Mouse (Mus musculus): ENCODE measurements around the gene Olfr1393.
"Not testable (repeated sequence)": the region's sequence is repeated elsewhere in the genome, so short reads cannot be mapped to it uniquely, and the experiment has no call there.

The Olfr1393 gene

DNA sequence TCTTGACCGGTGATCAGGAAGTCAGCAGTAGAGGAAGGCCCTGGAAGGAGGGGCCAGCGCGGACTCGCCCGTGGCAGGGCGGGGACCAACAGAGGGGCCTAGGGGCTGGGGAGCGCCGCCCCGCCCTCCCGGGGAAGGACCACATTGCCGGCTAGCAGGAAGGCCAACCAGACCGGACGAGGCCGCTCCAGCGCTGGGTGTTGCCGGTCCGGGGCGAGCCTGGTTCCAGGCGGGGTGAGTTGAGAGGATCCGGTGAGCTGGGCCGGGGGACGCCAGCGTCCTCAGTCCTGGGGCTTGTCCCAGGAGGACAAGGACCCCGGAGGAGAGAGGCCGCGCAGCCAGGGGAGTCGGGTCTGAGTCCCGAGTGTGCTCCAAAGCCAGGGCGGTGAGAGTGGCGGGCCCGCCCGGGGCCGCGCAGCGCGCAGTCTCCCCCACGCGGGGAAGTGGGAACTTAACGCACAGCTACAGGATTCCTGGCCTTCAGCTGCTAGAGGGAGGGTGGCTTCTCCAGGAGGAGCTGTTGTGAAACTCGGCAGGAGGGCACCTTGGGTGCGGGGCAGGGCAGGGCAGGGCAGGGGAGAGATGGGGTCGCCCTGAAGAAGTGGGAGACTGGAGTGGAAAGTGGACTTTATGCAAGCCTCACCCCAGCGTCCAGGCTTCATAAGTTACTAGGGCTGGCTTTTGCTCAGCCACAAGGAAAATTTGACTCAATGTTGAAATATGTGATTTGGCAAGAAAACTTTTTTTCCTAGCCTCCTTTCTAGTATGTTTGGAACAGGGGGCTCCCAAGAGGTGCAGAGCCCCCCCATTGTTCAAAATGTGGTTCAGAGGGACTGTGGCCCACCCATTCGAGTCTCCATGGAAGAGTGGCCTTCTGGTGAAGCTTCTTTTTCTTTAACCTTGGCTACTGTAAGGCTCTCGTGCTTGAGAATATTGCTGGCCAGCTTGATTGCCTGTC lies 27.4 kb upstream of the Olfr1393 start:
- peak; percentile 59 to 62 for DNase-seq (ENCODE audit: low spot score in 2 of 2)

DNA sequence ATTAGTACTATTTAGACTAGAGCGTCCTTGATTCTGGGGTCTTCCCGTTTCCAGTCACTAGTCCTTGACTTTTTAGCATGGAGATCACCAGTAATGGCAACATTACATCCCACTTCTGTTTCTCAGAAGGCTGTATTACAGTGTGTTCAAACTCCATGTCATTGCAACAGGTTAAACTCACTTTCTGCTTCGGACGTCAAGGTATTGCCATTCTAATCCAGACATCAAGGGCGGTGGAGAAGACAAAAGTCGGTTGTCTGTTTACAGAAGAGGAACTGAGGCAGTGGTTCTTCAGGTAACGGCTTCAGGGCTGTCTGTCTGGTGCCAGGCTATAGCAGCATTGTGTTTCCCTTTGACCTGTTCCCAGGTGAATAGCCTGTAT lies 26.7 kb upstream of the Olfr1393 start:
- DNase-seq (ENCODE audit: low spot score in 2 of 2) = no peak

DNA sequence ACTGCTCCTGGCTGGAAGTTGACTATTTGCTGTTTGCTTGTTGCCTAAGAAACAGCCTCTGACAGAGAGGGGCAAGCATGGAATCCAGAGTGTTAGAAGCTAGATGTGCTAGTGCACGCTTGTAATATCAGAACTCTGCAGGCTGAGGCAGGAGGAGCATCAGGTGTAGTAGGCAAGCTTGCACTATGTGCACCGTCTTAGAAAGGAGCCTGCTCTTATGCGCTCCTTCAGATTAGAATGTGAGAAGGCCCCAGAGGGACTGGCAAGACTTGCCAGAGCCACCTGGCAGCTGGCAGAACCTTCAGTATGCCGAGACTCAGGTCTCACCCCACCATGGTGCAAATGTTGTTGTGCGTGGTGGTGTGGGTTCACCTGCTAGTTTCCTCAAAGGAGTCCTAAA lies 26.1 kb upstream of the Olfr1393 start:
- DNase-seq (ENCODE audit: low spot score in 2 of 2) = no peak

DNA sequence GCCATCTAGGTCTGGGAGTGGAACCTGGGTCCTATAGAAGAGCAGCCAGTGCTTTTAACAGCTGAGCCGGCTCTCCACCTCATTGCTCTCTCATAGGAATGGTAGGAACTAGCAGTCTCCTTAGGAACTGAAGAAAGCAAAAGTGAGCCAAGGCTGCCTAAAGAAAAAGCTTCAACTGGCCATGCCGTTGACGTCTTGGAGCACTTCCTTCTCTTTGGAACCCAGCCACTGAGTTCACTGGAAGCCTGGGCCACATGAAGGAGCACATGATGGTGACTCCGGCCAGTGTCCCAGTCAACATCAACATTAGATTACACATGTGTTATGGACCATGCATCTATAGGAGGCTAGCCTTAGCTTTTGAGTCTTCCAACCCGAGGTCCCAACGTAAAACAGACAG lies 25.1 kb upstream of the Olfr1393 start:
- no peak for DNase-seq (ENCODE audit: low spot score in 2 of 2)

DNA sequence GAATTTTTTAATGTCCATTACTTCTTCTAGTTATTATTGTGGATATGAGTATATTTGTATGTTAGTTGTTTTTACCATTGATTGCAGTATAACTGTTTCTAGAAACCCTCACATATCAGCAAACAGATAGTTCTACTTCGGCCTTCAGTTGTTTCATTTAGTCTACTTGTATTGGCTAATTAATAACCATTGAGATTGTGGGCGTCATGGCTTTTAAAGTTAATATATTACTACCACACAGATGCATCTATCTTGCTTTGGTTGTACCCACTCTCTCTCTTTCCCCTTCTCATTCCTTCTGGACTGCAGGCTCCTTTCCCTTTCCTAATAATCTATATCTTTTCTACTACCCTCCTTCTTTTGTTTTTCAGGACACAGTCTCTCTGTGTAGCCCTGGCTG lies 18.8 kb upstream of the Olfr1393 start:
- DNase-seq (ENCODE audit: low spot score in 2 of 2) = no peak

DNA sequence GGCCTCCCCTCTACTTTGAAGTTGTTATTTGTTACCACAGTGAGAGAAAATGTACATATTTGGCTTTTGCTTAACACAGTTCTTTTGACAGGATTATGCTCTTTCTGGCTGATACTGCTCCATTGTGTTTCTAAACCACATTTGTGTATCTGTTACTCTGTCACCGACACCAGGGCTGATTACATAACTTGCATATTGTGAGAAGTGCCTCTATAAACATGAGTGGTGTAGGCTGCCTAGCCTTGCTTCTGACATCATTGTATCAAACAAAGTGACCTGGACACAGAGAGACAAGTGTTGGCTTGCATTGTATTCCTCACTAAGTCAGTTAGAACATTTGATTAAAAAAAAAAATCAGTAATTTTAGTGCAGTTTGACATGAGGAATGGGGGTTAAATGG lies 18.3 kb upstream of the Olfr1393 start:
- DNase-seq (ENCODE audit: low spot score in 2 of 2) = no peak

DNA sequence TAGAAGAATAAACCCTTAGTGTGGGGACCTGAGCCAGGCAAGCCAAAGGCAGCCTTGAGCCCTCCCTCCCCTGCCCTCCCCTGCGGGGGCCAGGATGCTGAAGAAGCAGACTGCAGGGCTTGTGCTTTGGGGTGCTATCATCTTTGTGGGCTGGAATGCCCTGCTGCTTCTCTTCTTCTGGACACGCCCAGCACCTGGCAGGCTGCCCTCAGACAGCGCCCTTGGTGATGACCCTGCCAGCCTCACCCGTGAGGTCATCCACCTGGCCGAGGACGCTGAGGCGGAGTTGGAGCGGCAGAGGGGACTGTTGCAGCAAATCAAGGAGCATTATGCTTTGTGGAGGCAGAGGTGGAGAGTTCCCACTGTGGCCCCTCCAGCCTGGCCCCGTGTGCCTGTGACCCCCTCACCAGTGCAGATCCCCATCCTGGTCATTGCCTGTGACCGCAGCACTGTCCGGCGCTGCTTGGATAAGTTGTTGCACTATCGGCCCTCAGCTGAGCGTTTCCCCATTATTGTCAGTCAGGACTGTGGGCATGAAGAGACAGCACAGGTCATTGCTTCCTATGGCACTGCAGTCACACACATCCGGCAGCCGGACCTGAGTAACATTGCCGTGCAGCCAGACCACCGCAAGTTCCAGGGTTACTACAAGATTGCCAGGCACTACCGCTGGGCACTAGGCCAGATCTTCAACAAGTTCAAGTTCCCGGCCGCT lies 17.3 kb upstream of the Olfr1393 start:
- no peak for DNase-seq (ENCODE audit: low spot score in 2 of 2)

DNA sequence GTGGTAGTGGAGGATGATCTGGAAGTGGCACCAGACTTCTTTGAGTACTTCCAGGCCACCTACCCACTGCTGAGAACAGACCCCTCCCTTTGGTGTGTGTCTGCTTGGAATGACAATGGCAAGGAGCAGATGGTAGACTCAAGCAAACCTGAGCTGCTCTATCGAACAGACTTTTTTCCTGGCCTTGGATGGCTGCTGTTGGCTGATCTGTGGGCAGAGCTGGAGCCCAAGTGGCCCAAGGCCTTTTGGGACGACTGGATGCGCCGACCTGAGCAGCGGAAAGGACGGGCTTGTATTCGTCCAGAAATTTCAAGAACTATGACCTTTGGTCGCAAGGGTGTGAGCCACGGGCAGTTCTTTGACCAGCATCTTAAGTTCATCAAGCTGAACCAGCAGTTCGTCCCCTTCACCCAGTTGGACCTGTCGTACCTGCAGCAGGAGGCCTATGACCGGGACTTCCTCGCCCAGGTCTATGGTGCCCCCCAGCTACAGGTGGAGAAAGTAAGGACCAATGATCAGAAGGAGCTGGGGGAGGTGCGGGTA lies 16.7 kb upstream of the Olfr1393 start:
- DNase-seq (ENCODE audit: low spot score in 2 of 2) = no peak

DNA sequence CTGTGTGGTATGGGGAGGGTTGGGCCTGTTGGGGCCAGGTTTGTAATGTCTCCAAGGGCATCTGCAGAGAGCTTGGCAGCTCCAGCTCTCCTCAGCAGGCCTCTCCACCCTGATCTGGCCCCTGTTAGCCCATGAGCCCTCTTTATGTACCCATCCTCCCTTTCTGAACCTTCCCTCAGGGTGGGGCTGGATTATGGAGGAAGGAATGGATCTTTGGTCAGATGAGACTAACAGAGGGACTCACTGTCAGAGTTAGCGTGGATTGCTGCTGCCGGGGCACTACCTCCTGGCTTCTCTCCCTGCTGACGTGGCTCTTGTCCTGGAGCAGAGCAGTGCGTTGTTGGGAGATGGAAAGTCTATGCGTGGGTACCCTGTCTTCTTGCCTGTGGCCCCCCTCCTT lies 15.8 kb upstream of the Olfr1393 start:
- DNase-seq (ENCODE audit: low spot score in 2 of 2) = no peak

DNA sequence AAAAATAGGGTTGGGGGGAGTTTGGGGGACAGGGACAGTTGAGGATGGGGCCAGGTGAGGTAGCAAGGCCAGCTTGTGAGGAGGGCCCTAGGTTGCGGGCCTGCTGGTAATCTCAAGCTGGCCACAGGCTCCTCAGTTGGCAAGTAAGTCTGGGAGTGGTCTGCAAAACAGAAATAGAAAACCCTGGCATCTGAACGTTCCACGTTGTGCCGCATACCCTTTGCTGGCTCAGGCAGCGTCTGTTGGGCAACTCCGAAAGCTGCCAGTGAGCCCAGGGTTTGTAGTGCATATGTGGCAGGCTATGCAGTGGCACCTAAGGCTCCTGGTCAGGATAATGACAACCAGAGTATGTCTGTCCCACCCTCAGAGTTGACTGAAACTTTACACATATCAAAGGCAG lies 15.0 kb upstream of the Olfr1393 start:
- DNase-seq (ENCODE audit: low spot score in 2 of 2) = no peak

DNA sequence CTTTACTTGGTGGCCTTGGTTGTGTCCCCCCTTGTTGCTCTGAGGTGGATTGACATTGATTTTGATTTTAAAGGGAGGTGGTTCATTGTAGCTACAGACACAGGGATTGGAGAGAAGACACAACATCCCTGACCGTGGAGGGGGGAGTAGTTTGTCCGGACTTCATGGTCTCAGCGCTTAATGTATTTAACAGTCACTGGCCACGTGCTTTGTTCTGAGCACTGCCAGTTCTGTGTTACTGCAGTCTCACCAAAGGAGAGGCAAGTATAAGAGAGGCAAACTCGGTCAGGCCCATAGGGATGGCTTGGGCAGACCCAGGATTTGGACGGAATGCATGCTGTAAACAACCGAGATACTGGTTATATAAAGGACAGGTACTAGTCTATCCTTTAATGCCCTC lies 14.0 kb upstream of the Olfr1393 start:
- no peak for DNase-seq (ENCODE audit: low spot score in 2 of 2)

DNA sequence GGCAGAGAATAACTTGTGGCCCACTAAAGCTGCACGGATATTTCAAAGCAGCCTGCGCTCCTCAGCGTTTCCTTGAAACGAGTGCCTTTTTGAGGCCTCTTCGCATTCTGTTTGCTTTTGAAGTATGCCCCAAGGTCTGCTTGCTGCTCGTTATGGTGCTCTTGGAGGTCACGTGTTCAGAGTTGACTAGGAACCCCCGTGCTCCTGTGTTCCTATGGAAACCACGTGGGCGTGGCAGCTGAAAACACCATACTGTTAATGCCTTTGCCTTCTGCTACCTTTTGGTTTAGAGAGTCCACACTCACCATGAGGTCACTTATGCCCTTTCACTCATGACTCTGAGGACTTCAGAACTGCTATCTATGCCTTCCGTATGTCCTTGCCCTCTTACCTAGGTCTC lies 13.5 kb upstream of the Olfr1393 start:
- DNase-seq (ENCODE audit: low spot score in 2 of 2) = no peak

DNA sequence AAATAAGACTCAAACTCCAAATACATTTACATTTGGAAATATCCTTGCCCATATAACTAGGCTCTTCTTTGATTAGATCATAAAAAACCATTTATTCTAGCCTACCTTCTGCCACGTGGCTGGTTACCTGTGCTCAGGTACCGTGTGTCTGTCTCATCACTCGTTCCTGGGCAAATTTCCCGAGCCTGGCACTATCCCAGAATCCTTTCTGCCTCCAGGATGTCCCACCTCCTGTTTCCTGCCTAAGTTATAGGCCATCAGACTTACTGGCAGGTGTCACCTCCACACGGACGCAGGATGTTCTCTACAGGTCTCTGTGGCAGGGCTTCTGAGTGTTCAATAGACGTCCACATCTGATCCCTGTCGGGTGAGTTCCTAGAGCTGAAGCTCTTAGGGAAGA lies 13.0 kb upstream of the Olfr1393 start:
- no peak for DNase-seq (ENCODE audit: low spot score in 2 of 2)

DNA sequence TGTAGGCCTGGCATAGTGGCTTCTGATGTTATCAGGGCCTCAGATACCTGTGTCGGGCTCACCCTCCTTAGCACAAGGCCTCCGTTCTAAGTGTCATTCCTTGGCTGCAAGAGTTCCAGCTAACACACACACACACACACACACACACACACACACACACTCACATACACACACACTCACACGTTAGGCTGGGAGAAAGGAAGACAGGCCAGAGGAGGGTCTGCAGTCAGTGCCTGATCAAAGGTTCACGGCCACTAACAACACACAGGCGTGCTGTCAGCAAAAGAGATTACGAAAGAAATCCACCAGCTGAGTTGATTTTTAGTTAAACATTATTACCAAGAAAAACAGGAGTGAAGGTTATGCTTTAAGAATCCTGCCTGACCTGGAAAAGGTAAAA lies 11.4 kb upstream of the Olfr1393 start:
- DNase-seq (ENCODE audit: low spot score in 2 of 2) = no peak

DNA sequence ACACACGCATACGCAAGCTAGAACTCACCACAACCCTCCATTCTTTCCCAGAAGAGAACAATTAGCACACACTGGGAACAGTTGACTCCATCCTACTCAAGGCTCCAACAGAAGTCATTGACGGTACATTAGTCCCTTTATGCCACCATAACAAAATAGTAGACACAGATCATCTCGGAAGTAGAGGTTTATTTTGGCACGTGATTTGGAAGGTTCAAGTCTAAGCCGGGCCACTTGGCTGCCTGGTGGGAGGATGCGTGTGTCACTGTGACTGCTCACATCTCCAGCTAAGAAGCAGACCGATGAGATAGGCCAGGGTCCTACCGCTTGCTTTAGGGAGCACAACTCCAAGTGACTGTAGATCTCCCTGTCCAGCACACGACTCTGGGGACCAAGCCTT lies 10.8 kb upstream of the Olfr1393 start:
- no peak for DNase-seq (ENCODE audit: low spot score in 2 of 2)

DNA sequence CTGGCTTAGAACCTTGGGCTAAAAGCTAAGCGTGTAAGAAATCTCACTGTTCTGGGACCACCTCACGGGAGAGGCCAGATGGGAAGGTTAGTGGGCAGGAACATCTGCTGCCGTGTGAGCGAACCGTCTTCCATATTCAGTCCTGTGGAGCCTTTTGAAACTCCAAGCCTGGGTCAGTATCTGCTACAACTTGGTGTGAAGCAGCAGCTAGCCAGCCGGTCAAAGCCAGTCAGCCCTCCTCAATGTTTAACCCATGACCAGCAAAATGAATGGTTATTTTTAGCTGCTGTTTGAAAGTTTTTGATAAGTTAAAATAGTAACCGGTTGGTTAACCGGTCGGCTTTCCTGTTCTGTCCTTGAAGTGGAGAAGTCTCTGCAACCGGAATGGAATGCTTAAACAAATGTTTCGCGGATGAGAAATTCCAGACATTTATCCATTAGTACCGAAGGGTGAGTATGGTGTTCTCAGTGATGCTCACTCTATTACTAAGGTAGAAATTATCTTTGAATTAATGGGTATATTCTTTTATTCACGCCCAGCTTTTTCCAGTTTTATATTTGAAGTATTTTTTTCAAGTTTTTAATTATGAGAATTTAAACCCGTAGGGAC lies 10.0 kb upstream of the Olfr1393 start:
- DNase-seq (ENCODE audit: low spot score in 2 of 2) = no peak

DNA sequence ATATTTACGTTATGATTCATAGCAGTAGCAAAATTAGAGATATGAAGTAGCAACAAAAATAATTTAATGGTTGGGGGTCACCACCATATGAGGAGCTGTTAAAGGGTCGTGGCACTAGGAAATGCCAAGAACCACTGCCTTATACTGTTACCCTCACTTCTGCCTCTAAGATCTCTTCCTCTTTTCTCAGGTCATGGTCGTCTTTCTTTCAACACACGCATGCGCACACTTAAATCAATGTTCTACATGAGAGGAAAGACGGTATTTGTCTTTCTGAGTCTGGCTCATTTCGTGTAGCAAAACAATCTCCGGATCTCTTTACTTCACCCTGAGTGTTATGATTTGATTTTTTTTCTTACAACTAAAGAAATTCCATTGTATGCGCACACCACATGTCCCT lies 8.3 kb upstream of the Olfr1393 start:
- no peak for DNase-seq (ENCODE audit: low spot score in 2 of 2)

DNA sequence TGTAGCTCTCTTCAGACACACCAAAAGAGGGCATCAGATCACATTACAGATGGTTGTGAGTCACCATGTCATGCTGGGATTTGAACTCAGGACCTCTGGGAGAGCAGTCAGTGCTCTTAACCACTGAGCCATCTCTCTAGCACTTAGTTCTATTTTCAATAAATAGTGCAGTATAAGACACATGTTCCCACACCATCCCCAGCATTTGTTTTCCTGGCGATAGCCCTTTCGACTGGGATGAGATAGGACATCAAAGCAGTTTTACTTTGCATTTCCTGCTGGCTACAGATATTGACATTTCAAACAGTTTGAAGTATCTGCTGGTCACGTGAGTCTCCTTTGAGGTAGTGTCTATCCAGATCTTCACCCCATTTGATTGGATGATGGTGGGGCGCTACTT lies 7.7 kb upstream of the Olfr1393 start:
- DNase-seq (ENCODE audit: low spot score in 2 of 2) = no peak

DNA sequence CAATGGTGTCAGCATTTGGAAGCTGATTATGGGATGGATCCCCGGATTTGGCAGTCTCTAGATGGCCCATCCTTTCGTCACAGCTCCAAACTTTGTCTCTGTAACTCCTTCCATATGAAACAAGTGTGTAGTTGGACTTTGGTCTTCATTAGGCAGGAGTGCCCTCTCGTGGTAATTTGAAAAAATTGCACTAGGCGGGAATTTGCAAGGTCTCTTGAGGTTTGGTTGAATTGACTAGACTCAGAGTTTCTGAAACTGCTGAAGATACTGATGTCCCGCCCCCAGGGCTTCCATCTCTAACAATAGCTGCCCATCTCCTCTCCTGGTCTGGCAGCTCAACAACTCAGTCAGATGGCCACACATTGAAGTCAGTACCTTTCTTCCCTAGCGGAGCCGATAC lies 6.8 kb upstream of the Olfr1393 start:
- DNase-seq (ENCODE audit: low spot score in 2 of 2) = peak in 1 of 2 experiments; percentile 54

DNA sequence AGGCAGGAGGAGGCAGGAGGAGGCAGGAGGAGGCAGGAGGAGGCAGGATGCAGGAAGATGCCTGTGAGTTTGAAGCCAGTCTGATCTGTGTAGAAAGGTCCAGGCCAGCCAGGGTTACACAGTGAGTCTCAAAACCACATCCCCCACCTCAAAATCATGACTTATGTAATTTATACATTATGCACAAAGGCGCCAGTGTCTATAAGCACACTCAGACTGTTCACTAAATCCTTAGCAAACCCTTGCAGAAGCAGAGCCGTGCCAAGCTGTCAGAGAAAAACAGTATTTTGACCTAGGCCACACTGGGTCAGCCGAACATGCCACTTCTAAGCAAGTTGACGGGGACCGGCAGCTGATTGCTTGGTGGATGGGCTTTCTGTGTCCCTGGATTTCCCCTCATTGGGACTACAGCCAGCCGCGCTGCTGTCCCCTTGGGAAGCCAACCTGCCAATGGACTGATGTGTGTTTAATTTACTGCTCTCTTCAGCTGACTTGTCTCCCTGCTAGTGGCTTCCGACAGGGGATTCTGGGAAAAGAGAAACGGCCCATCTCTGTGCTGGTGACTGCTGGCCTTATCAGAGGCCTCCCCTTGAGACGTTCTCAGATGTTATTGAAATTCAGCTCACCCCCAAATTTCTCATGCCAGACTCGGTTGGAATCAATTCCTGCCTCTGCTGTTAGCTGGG lies 4.1 kb upstream of the Olfr1393 start:
- DNase-seq (ENCODE audit: low spot score in 2 of 2) = no peak

DNA sequence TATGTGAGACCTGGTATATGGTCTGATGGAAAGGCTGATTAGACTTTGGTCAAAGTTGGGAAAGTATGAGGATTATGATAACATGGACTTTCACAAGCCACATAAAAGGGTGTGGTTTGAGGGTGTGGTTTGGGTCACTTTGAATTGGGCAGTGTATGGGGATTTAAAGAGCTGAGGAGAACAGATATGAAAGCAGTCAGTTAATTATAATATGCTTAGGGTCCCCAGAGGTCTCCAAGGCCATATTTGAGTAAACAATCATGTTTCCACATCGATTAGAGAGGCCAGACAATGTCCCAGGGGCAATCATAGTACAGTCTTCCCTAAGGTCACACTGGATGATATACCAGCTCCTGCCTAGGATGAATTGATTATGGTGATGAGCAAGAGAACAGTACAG lies 6.9 kb downstream of the Olfr1393 start, which contains the start of gene Olfr1392:
Gene Olfr1392, plus strand, starts transcription at position 301 of the 400 bp plus-strand sequence.
- not testable (repeated sequence) for DNase-seq (ENCODE audit: low spot score in 2 of 2)

DNA sequence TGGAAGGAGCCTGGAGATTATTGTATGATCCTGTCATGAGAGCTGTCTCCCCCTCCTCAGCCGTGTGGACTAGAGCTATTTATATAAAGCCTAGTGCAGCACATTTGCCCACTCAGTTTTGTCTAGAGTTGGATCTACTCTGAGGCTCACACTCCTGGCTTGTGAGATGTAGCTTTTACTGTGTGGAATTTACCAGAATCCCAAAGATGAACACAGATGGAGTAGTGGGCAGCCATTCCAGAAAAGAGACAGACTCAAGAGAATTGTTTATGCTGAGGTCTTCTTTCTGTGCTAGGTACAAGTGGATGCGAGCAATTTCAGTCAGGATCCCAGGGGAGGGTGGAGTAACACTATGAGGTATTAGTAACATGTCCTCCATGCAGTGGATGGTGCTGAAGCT lies 9.1 kb downstream of the Olfr1393 start:
- peak; percentile 21 to 42 for DNase-seq (ENCODE audit: low spot score in 2 of 2)
